Mouse (Mus musculus): ENCODE data around the gene Tspyl2. TPM values are rescaled to one million over a fixed set of nuclear protein-coding genes. Genes with fewer than 3 reads are reported as not detected.
A peak's percentile ranks its signal among the peaks of the same experiment; 100 is the strongest.
"Not testable (repeated sequence)": the region's sequence is repeated elsewhere in the genome, so short reads cannot be mapped to it uniquely, and the experiment has no call there.

The Tspyl2 gene
- polyA plus RNA-seq, 1 experiment: 42.5 TPM

DNA sequence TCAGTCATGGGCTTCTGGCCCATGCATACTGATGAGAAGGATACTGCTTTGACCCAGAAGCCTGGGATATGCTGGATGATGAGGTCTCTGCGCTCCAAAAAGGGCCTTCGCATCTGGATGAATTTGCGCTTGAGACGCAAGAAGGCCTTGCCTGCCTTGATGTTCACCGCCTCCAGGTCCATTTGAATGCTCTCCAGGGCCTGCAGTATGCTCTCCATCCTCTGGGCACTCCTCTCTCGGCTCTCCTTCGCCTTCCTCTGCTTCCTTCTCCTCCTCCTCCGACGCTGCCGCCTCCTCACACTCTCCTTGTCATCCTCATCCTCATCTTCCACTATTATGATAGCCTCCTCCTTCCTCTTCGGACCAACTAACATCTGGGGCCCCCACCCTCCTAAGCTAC is 729 bp downstream of the Tspyl2 start:
- no peak for TF ChIP-seq POLR2A (IDR thresholded peaks at IDR 0.05; ENCODE audit: borderline replicate concordance, control insufficient read depth, low read depth, low read length)
- no peak for TF ChIP-seq CTCF (IDR thresholded peaks at IDR 0.05; ENCODE audit: control insufficient read depth, insufficient read depth, low read length)
- 38% methylated on average over 11 of the region's 11 CpGs for WGBS
- H3K4me1 ChIP-seq (ENCODE audit: control insufficient read depth, insufficient read depth, low read length): no peaks in the 10 kb centered on the region; the same call in 1 of the 2 replicates

GRCm38 (mm10) chrX:152336546-152337332 is 5.5 kb downstream of the Tspyl2 start:
- H3K4me3 ChIP-seq (replicated peaks; ENCODE audit: control insufficient read depth, low read depth, low read length): peak overlapping the region; percentile 70
- H3K27ac ChIP-seq (ENCODE audit: control insufficient read depth, insufficient read depth, low read depth, low read length, poor library complexity): peak overlapping the region; percentile 63; the same call in 1 of the 2 replicates
- H3K4me1 ChIP-seq (ENCODE audit: control insufficient read depth, insufficient read depth, low read length): no peaks in the 10 kb centered on the region; the same call in 1 of the 2 replicates
- TF ChIP-seq CTCF (IDR thresholded peaks at IDR 0.05; ENCODE audit: control insufficient read depth, insufficient read depth, low read length) (no peak), POLR2A (IDR thresholded peaks at IDR 0.05; ENCODE audit: borderline replicate concordance, control insufficient read depth, low read depth, low read length) (0 out of 2 replicates have a peak, but pooled peaks have one; percentile 29)
- WGBS: 20% methylated on average over 33 of the region's 33 CpGs

More for the DNA sequence above, 729 bp downstream of the Tspyl2 start:
- Histone ChIP-seq H3K4me3 (replicated peaks; ENCODE audit: control insufficient read depth, low read depth, low read length) (peak overlapping the region; percentile 43), H3K27ac (ENCODE audit: control insufficient read depth, insufficient read depth, low read depth, low read length, poor library complexity) (no peak overlapping the region)

- H3K4me1 ChIP-seq (ENCODE audit: control insufficient read depth, insufficient read depth, low read length); H3K27ac ChIP-seq (ENCODE audit: control insufficient read depth, insufficient read depth, low read depth, low read length, poor library complexity); H3K4me3 ChIP-seq (replicated peaks; ENCODE audit: control insufficient read depth, low read depth, low read length): not testable (repeated sequence)
- WGBS: 46% methylated on average over 4 of the region's 4 CpGs
Measured at GRCm38 (mm10) chrX:152336123-152336522, 6.1 kb downstream of the Tspyl2 start.

- not testable (repeated sequence) for H3K4me1 ChIP-seq (ENCODE audit: control insufficient read depth, insufficient read depth, low read length); H3K4me3 ChIP-seq (replicated peaks; ENCODE audit: control insufficient read depth, low read depth, low read length); H3K27ac ChIP-seq (ENCODE audit: control insufficient read depth, insufficient read depth, low read depth, low read length, poor library complexity)
Measured at GRCm38 (mm10) chrX:152329400-152329799, 12.8 kb downstream of the Tspyl2 start.

DNA sequence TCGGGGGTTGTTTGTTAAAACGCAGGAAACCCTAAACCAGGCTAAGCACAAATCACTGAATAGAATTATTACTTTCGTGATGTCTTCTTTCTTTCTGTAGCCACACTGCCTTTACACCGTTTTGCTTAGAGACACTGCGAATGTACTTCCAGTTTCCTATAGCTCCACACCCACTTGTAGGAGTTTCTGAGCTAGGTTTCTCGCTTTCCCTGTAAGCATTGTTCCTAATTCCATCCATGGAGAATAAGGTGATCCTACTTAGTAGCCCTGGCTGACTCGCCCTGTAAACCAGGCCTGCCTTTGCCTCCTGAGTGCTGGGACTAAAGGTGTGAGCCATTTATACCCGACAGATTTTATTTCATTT is 14.6 kb downstream of the Tspyl2 start:
- Histone ChIP-seq H3K4me1 (ENCODE audit: control insufficient read depth, insufficient read depth, low read length) (no peaks in the 10 kb centered on the region), H3K27ac (ENCODE audit: control insufficient read depth, insufficient read depth, low read depth, low read length, poor library complexity) (no peak overlapping the region), H3K4me3 (replicated peaks; ENCODE audit: control insufficient read depth, low read depth, low read length) (peak overlapping the region; percentile 35)
- no peak for TF ChIP-seq CTCF (IDR thresholded peaks at IDR 0.05; ENCODE audit: control insufficient read depth, insufficient read depth, low read length)
- TF ChIP-seq POLR2A (IDR thresholded peaks at IDR 0.05; ENCODE audit: borderline replicate concordance, control insufficient read depth, low read depth, low read length): no peak
- WGBS: 19% methylated on average over 8 of the region's 8 CpGs

- peak within 1 kb of the TSS; percentile 66 for H3K27ac ChIP-seq (ENCODE audit: control insufficient read depth, insufficient read depth, low read depth, low read length, poor library complexity)
- peak within 1 kb of the TSS; percentile 92 for H3K4me3 ChIP-seq (replicated peaks; ENCODE audit: control insufficient read depth, low read depth, low read length)
- 0 out of 2 replicates have a peak, but pooled peaks have one; percentile 39 for TF ChIP-seq POLR2A (IDR thresholded peaks at IDR 0.05; ENCODE audit: borderline replicate concordance, control insufficient read depth, low read depth, low read length)
- TF ChIP-seq CTCF (IDR thresholded peaks at IDR 0.05; ENCODE audit: control insufficient read depth, insufficient read depth, low read length): no peak
- 9% methylated on average over 29 of the region's 29 CpGs for WGBS
- H3K4me1 ChIP-seq (ENCODE audit: control insufficient read depth, insufficient read depth, low read length): no peaks in the 10 kb centered on the region
Measured at GRCm38 (mm10) chrX:152326996-152327688, 15.1 kb downstream of the Tspyl2 start, which contains the start of gene Kantr. Gene Kantr (minus strand): TSS chrX:152327495.

DNA sequence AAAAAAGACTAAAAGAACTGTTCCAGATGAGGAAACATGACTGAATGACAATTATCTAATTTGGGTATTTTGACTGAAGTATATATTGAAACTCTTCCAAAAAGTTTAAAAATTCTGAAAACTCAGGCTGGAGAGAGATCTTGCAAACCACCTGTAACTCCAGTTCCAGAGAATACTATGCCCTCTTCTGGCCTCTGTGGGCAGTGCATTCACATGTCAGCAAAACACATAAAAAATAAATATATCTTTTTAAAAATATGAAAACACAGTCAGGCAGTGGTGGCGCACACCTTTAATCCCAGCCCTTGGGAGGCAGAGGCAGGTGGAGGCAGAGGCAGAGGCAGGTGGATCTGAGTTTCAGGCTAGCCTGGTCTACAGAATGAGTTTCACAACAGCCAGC is 18.6 kb downstream of the Tspyl2 start:
- TF ChIP-seq CTCF (IDR thresholded peaks at IDR 0.05; ENCODE audit: control insufficient read depth, insufficient read depth, low read length): no peak
- no peak for TF ChIP-seq POLR2A (IDR thresholded peaks at IDR 0.05; ENCODE audit: borderline replicate concordance, control insufficient read depth, low read depth, low read length)
- WGBS: 81% methylated on average over 1 of the region's 1 CpGs
- Histone ChIP-seq H3K27ac (ENCODE audit: control insufficient read depth, insufficient read depth, low read depth, low read length, poor library complexity) (no peak overlapping the region), H3K4me3 (replicated peaks; ENCODE audit: control insufficient read depth, low read depth, low read length) (no peak overlapping the region), H3K4me1 (ENCODE audit: control insufficient read depth, insufficient read depth, low read length) (no peaks in the 10 kb centered on the region)

- no peak for TF ChIP-seq POLR2A (IDR thresholded peaks at IDR 0.05; ENCODE audit: borderline replicate concordance, control insufficient read depth, low read depth, low read length)
- TF ChIP-seq CTCF (IDR thresholded peaks at IDR 0.05; ENCODE audit: control insufficient read depth, insufficient read depth, low read length): no peak
- Histone ChIP-seq H3K27ac (ENCODE audit: control insufficient read depth, insufficient read depth, low read depth, low read length, poor library complexity) (no peak overlapping the region), H3K4me3 (replicated peaks; ENCODE audit: control insufficient read depth, low read depth, low read length) (no peak overlapping the region), H3K4me1 (ENCODE audit: control insufficient read depth, insufficient read depth, low read length) (no peaks in the 10 kb centered on the region)
- WGBS: 6% methylated on average over 2 of the region's 2 CpGs
Measured at GRCm38 (mm10) chrX:152322776-152323175, 19.4 kb downstream of the Tspyl2 start.

Measured in bone marrow, adult 2 months (tissue).